Mouse (Mus musculus): ENCODE data around the gene Aprt.
"Not testable (repeated sequence)": the region's sequence is repeated elsewhere in the genome, so short reads cannot be mapped to it uniquely, and the experiment has no call there.

The Aprt gene

DNA sequence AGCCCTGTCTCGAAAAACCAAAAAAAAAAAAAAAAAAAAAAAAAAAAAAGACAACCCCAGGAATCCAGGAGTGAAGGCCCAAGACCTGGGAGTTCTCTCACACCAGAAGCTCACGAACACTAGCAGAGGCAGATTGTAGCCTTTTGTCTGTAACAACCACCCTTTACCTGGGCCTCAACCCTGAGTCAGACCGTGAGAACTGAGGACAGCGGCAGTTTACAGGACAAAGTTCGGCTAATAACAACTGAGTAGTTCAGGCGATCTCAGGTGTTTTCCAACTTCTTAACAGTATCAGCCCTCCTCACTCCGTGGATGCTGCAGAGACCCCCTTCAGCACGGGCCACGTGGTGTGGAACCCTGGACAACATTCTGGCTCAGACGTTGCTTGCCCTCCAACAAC is 10.0 kb upstream of the Aprt start:
- DNase-seq (ENCODE audit: extremely low read depth, low read depth, low spot score) = no peak

DNA sequence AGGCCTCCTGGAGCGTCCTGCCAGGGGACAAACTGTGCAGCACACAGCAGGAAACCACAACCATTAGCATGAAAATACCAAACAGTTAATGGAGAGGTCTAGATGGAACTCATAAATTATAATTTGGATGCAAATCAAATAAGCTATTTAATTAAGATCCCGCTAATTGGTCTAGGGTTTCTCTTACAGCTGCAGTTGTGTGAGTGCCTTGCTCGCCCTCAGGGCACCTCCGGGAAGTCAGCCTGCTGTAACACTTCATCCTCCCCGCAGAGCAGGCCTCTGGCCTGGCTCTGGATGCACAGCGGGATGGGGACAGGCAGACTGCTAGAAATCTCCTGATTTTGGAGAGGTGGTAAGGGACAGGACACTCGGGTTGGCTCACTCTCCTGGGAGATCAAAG is 9.5 kb upstream of the Aprt start:
- DNase-seq (ENCODE audit: extremely low read depth, low read depth, low spot score) = no peak

DNA sequence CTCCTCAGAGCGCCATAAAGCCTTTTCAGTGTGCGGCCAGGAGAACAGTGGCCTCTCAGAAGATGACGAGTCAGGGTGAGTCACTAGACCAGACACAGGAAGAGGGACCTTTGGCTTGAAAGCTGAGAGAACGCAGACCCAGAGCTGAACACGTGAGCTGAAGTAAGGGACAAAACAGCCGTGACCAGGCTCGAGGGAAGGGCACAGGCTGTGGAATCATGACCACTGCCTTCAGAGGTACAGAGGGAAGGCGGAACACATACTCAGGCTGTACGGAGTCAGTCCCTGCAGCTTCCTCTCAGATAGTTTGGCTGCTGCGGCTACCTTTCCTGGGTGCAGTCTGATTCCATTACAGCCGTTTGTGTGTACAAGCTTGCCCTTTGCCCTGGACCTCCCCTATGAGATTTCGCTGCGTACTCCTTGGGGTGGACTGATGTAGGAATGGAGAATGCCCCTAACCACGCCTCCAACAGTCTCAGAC is 8.7 kb upstream of the Aprt start:
- no peak for DNase-seq (ENCODE audit: extremely low read depth, low read depth, low spot score)

- DNase-seq (ENCODE audit: extremely low read depth, low read depth, low spot score) = no peak
Measured at GRCm38 (mm10) chr8:122584981-122585380, 8.3 kb upstream of the Aprt start.

DNA sequence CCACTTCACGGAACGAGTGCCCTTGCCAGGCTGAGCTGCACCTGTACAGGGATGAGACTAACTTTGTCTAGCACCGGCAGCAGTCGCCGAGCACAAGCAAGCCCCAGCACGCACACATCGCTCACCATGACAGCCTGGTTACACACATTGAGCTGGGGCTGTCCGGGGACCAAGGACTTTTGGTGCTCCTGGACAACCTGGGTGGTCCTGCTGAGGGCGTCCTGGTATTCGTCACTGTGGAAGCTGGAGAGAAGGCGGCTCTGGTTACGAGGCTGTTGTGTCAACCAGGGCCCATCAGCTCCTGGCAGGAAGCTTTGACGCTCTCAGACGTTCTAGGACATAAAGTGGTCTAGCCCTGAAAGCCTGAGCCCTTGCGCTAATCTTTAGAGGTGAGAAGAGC is 4.2 kb upstream of the Aprt start:
- no peak for DNase-seq (ENCODE audit: extremely low read depth, low read depth, low spot score)

- DNase-seq (ENCODE audit: extremely low read depth, low read depth, low spot score) = no peak
Measured at GRCm38 (mm10) chr8:122579196-122579595, 2.5 kb upstream of the Aprt start.

DNA sequence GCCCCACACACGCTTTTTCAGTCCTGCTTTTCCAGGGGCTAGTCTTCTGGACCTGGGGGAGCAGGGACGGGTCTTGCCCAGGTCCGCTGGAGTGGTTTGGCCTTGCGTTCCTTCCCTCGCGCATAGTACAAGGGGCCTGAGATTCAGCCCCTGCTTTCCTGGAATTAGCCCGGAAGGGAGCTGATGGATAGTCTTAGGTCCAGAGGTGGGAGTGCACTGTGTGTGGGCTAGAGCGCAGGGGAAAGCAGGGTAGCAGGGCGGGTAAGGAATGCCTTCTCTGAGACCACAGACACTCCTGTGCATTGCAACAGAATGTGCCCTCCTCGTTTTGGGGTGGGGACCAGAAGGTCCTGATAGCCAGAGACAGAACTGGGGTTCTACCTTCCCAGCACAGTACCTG is 407 bp upstream of the Aprt start:
- no peak for DNase-seq (ENCODE audit: extremely low read depth, low read depth, low spot score)

DNA sequence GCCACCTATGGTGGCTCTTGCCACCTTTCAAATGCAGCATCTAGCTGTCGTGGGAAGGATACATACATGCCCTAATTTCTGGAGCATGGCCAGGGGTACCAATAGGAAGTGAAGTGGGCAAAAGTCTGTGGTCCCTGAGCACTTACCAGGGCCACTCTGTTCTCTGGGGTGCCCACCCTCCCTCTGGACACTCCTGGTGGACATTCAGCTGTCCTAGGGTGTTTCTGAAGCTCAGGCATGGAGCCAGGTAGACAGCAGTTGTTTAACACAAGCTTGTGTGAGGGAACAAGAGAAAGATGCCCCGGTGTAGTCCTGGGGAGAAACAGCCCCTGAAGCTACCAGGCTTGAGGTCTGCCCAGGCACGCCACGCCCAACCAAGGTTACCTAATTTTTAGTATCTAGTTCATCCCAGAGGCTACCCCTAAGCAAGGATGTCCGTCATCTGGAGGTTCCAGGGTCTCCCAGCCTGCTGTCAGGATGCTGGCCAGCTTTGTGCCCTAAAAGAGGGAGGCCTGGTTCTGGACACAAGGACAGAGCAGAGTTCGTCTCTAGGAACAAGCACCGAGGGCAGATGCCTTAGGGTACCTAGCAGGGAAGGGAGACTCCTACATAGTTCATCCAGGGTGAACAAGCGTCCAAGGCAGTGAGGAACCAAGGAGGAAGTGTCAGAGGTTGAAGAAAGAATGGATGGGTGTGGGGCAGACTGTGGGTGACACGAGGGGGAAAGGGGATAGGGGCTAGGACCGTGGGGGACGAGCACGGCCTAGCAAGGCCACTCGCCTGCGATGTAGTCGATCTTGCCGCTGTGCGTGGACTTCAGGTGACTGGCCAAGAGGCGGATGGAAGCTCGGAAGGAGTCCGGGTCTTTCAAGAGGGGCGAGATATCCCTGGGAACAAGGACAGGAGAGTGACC is 718 bp downstream of the Aprt start:
- no peak for DNase-seq (ENCODE audit: extremely low read depth, low read depth, low spot score)

- no peak for DNase-seq (ENCODE audit: extremely low read depth, low read depth, low spot score)
Measured at GRCm38 (mm10) chr8:122575286-122575685, 1.4 kb downstream of the Aprt start.

- no peak for DNase-seq (ENCODE audit: extremely low read depth, low read depth, low spot score)
Measured at GRCm38 (mm10) chr8:122574667-122575251, 1.9 kb downstream of the Aprt start.

- no peak for DNase-seq (ENCODE audit: extremely low read depth, low read depth, low spot score)
Measured at GRCm38 (mm10) chr8:122574264-122574663, 2.4 kb downstream of the Aprt start.

DNA sequence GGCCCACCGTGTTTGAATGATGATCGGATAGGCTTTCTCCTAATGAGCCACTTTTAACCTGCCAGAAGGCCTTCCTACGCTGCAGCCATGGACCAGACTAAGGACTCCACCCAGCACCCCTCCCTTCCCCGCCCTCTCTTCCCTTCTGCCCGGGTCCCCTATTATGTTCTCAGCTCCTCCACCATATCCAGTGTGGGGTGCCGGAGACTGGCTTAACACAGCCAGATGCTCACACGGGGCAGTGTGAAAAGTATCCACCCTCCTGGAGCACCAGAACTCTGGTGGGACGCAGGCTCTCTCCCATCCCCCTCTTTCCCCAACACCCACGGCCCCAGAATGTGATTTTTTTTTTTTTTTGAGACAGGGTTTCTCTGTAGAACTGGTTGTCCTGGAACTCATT is 3.1 kb downstream of the Aprt start:
- DNase-seq (ENCODE audit: extremely low read depth, low read depth, low spot score) = no peak

DNA sequence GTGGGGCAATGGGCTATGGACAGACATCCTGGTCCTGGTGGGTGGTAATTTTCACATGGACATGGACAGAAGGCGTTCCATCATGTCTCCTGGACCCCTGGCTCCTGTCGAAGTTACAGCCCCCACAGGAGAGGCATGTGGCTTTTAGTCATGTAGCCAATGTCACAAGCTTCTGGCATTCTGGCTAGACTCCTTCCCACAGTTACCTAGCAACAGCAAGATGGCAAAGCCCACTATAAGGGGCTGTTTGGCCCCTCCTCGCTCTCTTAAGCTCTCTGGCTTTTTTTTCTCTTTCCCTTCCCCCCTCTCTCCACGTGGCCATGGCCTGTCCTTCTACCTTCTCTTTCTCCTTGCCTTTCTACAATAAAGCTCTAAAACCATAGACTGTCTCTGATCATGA is 3.5 kb downstream of the Aprt start:
- not testable (repeated sequence) for DNase-seq (ENCODE audit: extremely low read depth, low read depth, low spot score)

DNA sequence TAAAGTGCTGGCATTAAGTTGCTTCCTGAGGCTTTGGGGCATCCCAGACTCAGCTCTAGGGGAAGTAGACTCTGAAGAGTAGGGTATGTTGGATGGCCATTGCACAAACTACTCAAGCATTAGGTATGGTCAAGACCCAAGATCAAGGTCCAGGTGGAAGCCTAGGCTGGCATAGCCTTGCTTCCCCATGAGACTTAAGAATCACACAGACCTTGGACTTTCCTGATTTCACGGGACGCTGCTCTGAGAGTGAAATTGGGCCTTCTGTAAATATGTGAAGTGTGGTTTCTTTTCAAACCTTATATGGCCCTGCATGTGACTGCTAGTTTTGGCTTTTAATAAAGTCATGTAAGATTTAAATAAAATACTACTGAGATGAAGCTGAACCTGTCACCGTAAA is 4.0 kb downstream of the Aprt start:
- no peak for DNase-seq (ENCODE audit: extremely low read depth, low read depth, low spot score)

DNA sequence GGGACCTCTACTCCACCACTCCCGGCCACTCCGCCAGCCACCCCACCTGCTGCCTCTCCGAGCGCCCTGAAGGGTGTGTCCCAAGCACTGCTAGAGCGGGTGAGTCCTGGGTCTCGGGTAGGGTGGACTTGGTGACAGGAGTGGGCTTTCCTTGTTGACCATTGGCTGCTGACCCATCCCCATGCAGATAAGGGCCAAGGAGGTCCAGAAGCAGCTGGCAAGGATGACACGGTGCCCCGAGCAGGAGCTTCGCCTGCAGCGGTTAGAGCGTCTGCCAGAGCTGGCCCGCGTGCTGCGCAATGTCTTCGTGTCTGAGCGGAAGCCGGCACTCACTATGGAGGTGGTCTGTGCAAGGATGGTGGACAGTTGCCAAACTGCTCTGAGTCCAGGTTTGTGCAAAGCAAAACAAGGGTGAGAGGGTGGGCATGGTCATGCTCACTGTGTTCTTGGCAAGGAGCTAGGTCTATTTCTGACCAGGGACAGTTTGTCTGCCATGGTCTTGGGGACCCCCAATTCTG is 4.9 kb downstream of the Aprt start:
- DNase-seq (ENCODE audit: extremely low read depth, low read depth, low spot score) = no peak

GRCm38 (mm10) chr8:122571153-122571552 is 5.6 kb downstream of the Aprt start:
- no peak for DNase-seq (ENCODE audit: extremely low read depth, low read depth, low spot score)

DNA sequence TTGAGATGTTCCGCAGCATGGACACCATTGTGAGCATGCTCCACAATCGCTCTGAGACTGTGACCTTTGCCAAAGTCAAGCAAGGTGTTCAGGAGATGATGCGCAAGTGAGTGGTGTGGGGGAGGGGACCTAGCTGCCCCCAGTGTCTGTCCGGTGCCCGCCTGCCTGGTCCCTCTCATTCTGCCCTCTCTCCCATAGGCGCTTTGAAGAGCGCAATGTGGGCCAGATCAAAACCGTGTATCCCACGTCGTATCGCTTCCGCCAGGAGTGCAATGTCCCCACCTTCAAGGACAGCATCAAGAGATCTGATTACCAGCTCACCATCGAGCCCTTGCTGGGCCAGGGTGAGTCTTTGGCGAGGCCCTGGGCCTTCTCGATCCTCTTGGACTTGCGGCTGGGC is 6.7 kb downstream of the Aprt start:
- no peak for DNase-seq (ENCODE audit: extremely low read depth, low read depth, low spot score)

GRCm38 (mm10) chr8:122569329-122569728 is 7.4 kb downstream of the Aprt start:
- DNase-seq (ENCODE audit: extremely low read depth, low read depth, low spot score) = no peak

DNA sequence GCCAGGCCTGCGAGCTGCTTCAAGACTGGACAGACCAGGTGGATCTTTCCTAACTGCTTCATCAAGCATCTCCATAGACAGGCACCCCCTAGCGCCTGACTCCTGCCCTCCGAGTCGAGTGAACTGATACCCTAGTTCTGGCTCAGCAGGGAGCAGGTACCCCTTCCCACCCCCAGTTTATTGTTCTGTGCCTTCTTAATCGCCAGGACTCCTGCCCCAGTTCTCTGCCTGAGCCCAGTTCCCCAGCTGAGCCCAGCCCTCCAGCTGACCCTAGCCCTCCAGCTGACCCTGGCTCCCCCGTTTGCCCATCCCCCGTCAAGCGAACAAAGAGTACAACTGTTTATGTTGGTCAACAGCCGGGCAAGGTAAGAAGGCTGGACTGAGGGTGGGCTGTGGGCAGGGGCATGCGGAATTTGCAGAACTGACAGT is 7.8 kb downstream of the Aprt start:
- no peak for DNase-seq (ENCODE audit: extremely low read depth, low read depth, low spot score)

- no peak for DNase-seq (ENCODE audit: extremely low read depth, low read depth, low spot score)
Measured at GRCm38 (mm10) chr8:122568109-122568504, 8.6 kb downstream of the Aprt start.

DNA sequence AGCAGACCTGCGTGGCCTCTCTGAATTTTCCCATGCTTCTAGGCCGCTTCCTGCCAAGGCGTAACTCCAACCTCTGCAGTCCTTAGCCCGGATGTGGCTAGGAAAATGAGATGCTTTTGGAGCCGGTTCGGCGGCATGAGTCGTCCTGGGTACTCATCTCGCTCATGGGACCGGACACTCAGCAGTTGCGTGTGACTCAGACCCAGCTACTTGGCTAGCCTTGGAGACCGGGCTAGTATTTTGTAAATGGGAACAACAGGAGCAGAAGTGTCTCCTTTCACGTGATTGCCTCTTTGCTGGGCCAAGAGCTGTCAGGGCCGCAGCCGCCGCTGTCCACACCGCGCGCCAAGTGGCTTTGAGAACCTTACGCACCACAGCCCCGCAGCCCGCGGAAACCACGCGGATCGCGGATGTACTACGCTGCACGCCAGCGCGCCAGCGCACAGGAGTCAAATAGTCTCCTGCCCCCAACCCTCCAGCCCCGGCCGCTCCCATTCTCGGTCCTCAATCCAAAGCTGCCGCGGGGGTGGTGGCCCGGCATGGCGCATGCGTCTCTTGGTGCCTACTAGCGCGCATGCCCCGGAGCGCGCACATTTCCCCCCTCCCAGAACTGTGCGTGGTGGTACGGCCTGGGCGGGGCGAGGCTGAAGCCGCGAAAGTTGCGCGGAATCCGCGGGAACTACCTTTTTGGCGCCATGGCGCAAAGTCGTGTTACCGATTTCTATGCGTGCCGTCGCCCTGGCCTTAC is 9.2 kb downstream of the Aprt start, which contains the start of gene Cdt1:
TSS of gene Cdt1 (plus strand) at position 655 of the 748 bp plus-strand sequence.
- DNase-seq (ENCODE audit: extremely low read depth, low read depth, low spot score) = no peak

All from fat pad, adult 2 months (tissue).